Mouse (Mus musculus) adrenal gland, adult 8-10 months (tissue): ENCODE measurements at regions not wholly inside any gene's neighbourhood (a gene's known extent, or its start where the extent isn't known, plus 50 kb on each side); places are given as distances from the start of the nearest gene placed in this dataset.

Experiments used
- DNase-seq: peaks from one replicate; pipeline ENCODE4 v3.0.0; 2022

- DNase-seq = no peak
These were observed 173.2 kb upstream of the Adgrl2 start for GRCm38 (mm10) chr3:149163591-149163990.

DNA sequence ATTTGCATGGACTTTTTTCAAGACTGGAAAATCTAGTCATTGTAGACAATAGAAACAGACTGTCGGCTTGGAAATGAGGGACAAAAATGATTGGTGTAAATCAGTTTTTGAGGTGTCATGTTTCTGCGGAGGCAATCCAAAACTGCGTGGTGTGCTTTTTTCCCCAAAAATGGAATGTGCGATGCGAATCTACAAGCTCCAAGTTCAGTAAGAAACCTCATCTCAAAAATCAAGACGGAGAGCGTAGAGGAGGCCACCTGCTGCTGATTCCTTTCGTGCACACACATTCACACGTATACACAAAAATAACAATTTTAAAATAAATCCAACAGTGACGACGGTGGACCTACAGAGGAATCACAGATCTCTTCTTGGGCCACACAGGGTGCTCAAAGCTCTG lies 170.5 kb upstream of the Adgrl2 start:
- DNase-seq = no peak

- DNase-seq = no peak
These were observed 167.0 kb upstream of the Adgrl2 start for GRCm38 (mm10) chr3:149157381-149157780.

DNA sequence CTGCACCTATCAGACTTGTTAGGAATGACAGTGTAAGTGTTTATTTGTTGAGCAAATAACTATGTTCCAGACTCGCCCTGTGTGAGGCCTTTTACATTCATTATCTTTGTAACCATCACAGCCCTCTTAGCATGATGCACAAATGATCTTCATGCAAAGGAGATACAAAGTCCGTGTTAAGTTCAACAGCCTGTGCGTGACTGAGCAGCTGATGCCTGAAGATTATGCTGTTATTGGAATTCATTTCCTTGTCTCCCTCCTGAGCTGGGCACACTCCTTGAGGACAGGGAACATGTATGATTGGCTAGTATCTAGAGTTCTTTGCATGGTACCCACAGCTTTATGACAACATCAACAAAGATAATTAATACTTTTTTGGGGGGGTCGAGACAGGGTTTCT lies 162.0 kb upstream of the Adgrl2 start:
- no peak for DNase-seq

GRCm38 (mm10) chr3:149150796-149151195 lies 160.4 kb upstream of the Adgrl2 start:
- no peak for DNase-seq

- no peak for DNase-seq
These were observed 158.3 kb upstream of the Adgrl2 start for GRCm38 (mm10) chr3:149148608-149149007.

DNA sequence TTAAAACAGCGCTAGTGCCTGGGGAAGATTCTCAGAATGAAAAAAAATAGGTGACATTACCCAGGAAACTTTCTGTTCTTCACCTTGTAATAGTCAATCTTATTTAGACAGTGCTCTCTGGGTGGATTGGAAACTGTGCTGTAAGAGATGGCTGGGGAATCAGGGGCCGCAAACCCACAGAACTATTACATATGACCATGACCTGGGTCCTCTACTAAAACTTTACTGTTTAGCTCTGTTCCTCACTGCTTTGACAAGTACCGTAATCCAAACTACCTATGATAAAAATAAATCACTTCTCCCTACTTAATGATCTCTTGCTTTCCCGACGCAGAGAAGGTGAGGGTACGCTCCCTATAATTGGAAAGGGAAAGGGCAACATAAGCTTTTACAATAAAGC lies 157.6 kb upstream of the Adgrl2 start:
- no peak for DNase-seq

DNA sequence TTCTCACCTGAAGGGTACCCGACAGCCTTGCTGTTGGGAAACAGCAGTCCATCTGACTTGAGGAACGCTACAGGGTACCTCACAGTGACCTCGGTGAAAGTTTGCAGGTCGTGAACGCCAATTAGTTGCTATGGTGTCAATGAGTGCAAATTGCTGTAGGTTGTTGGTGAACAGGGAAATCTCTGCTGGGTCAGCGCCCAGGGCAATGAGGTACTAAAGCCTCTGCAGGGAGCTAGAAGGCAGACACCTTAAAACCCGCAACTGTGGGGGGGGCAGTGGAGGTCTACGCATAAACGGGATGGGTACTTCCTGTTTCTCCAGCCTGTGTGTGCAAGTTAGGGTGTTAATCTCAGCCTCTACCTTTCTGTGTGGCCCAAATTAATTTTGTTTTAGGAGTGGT lies 156.3 kb upstream of the Adgrl2 start:
- no peak for DNase-seq

GRCm38 (mm10) chr3:149140461-149140860 lies 150.1 kb upstream of the Adgrl2 start:
- DNase-seq = no peak

- DNase-seq = no peak
These were observed 143.9 kb upstream of the Adgrl2 start for GRCm38 (mm10) chr3:149134028-149134938.

DNA sequence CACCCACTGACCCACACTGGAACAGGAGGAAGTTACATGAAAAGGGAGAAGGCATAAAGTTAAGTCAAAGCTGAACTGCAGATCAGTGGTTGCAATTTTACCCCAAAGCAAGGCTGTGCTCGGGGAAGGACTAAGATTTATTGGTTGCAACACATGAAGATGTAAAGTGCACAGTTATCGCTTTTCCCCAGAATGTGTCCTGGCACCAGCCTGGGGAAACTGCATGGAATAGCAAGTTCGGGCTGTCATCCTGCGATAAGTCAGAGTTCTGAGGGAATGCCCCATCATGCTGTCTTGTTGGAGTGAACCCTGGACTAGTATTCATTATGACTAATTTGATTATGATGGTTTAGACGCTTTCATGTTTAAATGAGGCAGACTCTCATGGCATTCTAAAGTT lies 128.5 kb upstream of the Adgrl2 start:
- no peak for DNase-seq

- DNase-seq = no peak
These were observed 127.3 kb upstream of the Adgrl2 start for GRCm38 (mm10) chr3:149117684-149118056.

GRCm38 (mm10) chr3:149117018-149117683 lies 126.8 kb upstream of the Adgrl2 start:
- DNase-seq = no peak

- DNase-seq = no peak
These were observed 126.2 kb upstream of the Adgrl2 start for GRCm38 (mm10) chr3:149116604-149117003.

- no peak for DNase-seq
These were observed 125.5 kb upstream of the Adgrl2 start for GRCm38 (mm10) chr3:149115901-149116300.

GRCm38 (mm10) chr3:149112878-149113277 lies 122.5 kb upstream of the Adgrl2 start:
- no peak for DNase-seq

- no peak for DNase-seq
These were observed 121.4 kb upstream of the Adgrl2 start for GRCm38 (mm10) chr3:149111529-149112439.

GRCm38 (mm10) chr3:149110831-149111230 lies 120.5 kb upstream of the Adgrl2 start:
- no peak for DNase-seq

DNA sequence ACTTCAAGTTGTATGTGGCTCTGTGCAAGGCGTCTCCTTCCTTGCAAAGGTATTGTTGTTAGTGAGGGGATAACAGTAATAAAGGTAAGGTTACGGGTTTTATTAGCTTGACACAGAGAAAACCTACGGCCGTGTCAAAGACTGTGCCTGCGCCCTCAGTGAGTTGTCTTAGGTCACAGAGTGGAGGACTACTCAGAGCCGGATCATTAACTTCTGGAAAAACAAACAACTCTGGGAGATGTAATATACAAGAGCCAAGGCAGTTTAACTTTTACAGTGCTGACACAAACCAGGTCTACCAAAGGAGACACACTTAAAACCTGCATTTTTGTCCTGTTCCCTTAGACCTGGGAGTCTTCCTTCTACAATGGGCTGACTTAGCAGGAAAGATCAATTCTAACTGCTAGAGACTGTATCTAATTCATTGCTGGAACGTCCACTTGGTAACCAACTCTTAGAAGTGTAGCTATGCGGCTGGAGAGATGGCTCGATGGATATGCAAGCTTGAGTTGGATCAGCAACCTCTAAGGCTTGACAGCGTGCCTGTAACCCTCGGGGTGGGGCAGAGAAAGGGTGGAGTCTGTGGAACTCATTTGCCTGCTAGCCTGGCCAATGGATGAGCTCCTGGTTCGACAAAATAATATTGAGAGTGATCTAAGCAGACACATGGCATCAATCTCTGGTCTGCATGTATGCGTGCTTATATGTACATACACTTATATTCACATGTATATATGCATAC lies 115.5 kb upstream of the Adgrl2 start:
- no peak for DNase-seq

DNA sequence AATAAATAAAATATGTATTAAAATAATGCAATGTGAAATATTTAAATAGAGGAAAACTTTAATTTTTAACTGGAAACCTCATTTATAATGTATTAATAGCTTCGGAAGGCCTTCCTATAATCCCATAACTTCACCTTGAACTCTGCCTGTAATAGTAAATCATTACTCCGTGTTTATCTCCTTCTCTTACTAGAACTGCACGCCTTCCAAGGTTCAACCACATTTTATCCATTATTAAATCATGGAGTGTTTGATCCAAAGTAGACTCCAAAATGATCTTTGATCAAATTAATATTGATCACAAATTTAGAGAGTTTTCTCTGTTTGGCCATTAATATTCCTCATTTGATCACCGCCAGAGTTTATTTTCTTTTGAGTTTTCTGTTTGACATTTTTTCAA lies 114.8 kb upstream of the Adgrl2 start:
- no peak for DNase-seq

GRCm38 (mm10) chr3:149104080-149104479 lies 113.7 kb upstream of the Adgrl2 start:
- DNase-seq = peak; percentile 13

DNA sequence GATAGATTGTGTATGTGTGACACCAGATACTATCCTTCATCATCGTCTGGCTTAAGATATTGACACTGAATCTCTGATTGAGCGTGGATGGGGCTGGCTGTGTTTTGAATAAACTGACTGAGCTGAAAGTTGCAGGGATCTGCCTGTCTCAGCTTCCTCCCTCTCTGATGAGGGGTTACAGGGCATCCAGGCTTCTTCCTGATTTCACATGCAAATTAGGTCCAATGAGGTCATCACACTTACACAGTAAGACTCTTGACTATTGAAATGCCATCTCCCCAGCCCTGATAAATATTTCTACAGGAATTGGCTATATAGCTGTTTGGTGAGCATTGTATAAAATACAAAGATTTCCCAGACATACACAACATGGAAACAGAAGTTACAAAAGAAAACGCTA lies 113.1 kb upstream of the Adgrl2 start:
- no peak for DNase-seq
